In genomic region chr11:98681786-98682745, GRCm38 (mm10) we compare ENCODE assay signal across 7 mouse cellular contexts. TPM values are rescaled to one million over a fixed set of nuclear protein-coding genes. Genes with fewer than 3 reads are reported as not detected.
DNase-seq lines count a peak whose midpoint lies in the region; ATAC-seq lines count a peak whose summit lies in the region.

Gene Psmd3 (plus strand): TSS chr11:98682554.

- H3K27me3 ChIP-seq in embryonic facial prominence, embryonic 11.5 days (ENCODE audit: control insufficient read depth, insufficient read depth, low read length), result no peaks in the 10 kb centered on the region
- no peaks in the 10 kb centered on the region for H3K27me3 ChIP-seq in limb, embryonic 10.5 days (ENCODE audit: low read depth, poor library complexity, severe bottlenecking)
- no peaks in the 10 kb centered on the region for H3K27me3 ChIP-seq in midbrain, embryonic 13.5 days

- ATAC-seq in embryonic facial prominence, embryonic 11.5 days (replicated peaks; ENCODE audit: insufficient number of reproducible peaks, low FRiP score, low TSS enrichment, low read depth), result peak; percentile 95
- peak; percentile 94 for ATAC-seq in granulocyte monocyte progenitor cell, adult 5-6 weeks (replicated peaks; ENCODE audit: poor library complexity, severe bottlenecking)
- peak; percentile 97 for ATAC-seq in midbrain, embryonic 13.5 days

- DNase-seq in adrenal gland, postnatal 14 days, result peak; percentile 98
- DNase-seq in embryonic facial prominence, embryonic 11.5 days (ENCODE audit: low spot score), result peak; percentile 97
- DNase-seq in kidney, adult 11 months, result peak; percentile 95
- peak; percentile 99 for DNase-seq in limb, embryonic 10.5 days (ENCODE audit: low spot score)
- DNase-seq in spleen, adult 12 weeks (ENCODE audit: low spot score), result peak; percentile 98

- H3K9me3 ChIP-seq in embryonic facial prominence, embryonic 11.5 days (replicated peaks; ENCODE audit: control insufficient read depth, low read length), result no peaks in the 10 kb centered on the region
- H3K9me3 ChIP-seq in limb, embryonic 10.5 days (replicated peaks), result no peaks in the 10 kb centered on the region
- H3K9me3 ChIP-seq in midbrain, embryonic 13.5 days, result no peaks in the 10 kb centered on the region

- 0 out of 2 replicates have a peak within 1 kb of the TSS, but pooled peaks have one; percentile 28 for H3K27ac ChIP-seq in embryonic facial prominence, embryonic 11.5 days (replicated peaks; ENCODE audit: low read depth, low read length)
- peak within 1 kb of the TSS; percentile 95 for H3K27ac ChIP-seq in limb, embryonic 10.5 days
- H3K27ac ChIP-seq in midbrain, embryonic 13.5 days, result peak within 1 kb of the TSS; percentile 71

- peak within 1 kb of the TSS; percentile 96 for H3K9ac ChIP-seq in embryonic facial prominence, embryonic 11.5 days (replicated peaks; ENCODE audit: low read length)
- H3K9ac ChIP-seq in midbrain, embryonic 13.5 days (replicated peaks), result peak within 1 kb of the TSS; percentile 99

- H3K36me3 ChIP-seq in embryonic facial prominence, embryonic 11.5 days (replicated peaks; ENCODE audit: control insufficient read depth, insufficient read depth, low read depth, low read length), result no peaks in the 10 kb centered on the region; the same call in 1 of the 2 replicates
- H3K36me3 ChIP-seq in limb, embryonic 10.5 days, result peaks cover 26% of the 10 kb centered on the region
- H3K36me3 ChIP-seq in midbrain, embryonic 13.5 days, result peaks cover 21% of the 10 kb centered on the region

- H3K4me3 ChIP-seq in embryonic facial prominence, embryonic 11.5 days (ENCODE audit: low read depth, low read length), result peak within 1 kb of the TSS; percentile 100
- peak within 1 kb of the TSS; percentile 100 for H3K4me3 ChIP-seq in limb, embryonic 10.5 days
- peak within 1 kb of the TSS; percentile 94 for H3K4me3 ChIP-seq in midbrain, embryonic 13.5 days (replicated peaks)

- 5% methylated on average over 45 of the region's 45 CpGs for WGBS in embryonic facial prominence, embryonic 11.5 days
- WGBS in limb, embryonic 10.5 days, result 7% methylated on average over 45 of the region's 45 CpGs
- 5% methylated on average over 45 of the region's 45 CpGs for WGBS in midbrain, embryonic 13.5 days

- no peaks in the 10 kb centered on the region for H3K4me1 ChIP-seq in embryonic facial prominence, embryonic 11.5 days (ENCODE audit: control insufficient read depth, insufficient read depth, low read length)
- peaks cover 14% of the 10 kb centered on the region for H3K4me1 ChIP-seq in limb, embryonic 10.5 days
- H3K4me1 ChIP-seq in midbrain, embryonic 13.5 days (replicated peaks), result peaks cover 16% of the 10 kb centered on the region

- H3K4me2 ChIP-seq in embryonic facial prominence, embryonic 11.5 days (ENCODE audit: low read depth, low read length), result peak within 1 kb of the TSS; percentile 77
- H3K4me2 ChIP-seq in midbrain, embryonic 13.5 days (replicated peaks), result peak within 1 kb of the TSS; percentile 79

RNA-seq across cellular contexts. Expression of gene Psmd3, which starts in this region (rescaled TPM):
- 114 TPM in 2 replicates for total RNA-seq in adrenal gland, postnatal 14 days (2021)
- polyA plus RNA-seq in embryonic facial prominence, embryonic 11.5 days (2014; fragmentation: Nextera tagmentation; extraction: Ambion mirVana), result 141 and 153 TPM in 2 replicates
- 77.3 and 81.3 TPM in 2 replicates for total RNA-seq in granulocyte monocyte progenitor cell, adult 5-6 weeks (2014; fragmentation: Nextera tagmentation)
- total RNA-seq in granulocyte monocyte progenitor cell, adult 5-6 weeks (2017), result 67.4 and 90.0 TPM in 2 replicates
- polyA plus RNA-seq in limb, embryonic 10.5 days (2016; fragmentation: Nextera tagmentation; extraction: Ambion mirVana), result 284 and 303 TPM in 2 replicates
- 174 and 190 TPM in 2 replicates for polyA plus RNA-seq in midbrain, embryonic 13.5 days (2015; fragmentation: Nextera tagmentation; extraction: Ambion mirVana)

Comparison
In these comparisons a context has a peak if more than half of its experiments do, and no peak if none do; other contexts are left out.
1. Peak in every context shown above with its lines: DNase-seq, ATAC-seq, H3K4me3 ChIP-seq and H3K27ac ChIP-seq.
2. H3K27ac ChIP-seq: peak in every context shown above with its lines; median percentile 95 in limb, embryonic 10.5 days; 71 in midbrain, embryonic 13.5 days; 28 in embryonic facial prominence, embryonic 11.5 days.